Mouse (Mus musculus): Measurements from ENCODE around the gene Gnaq.
"Not testable (repeated sequence)": the region's sequence is repeated elsewhere in the genome, so short reads cannot be mapped to it uniquely, and the experiment has no call there.

Gene Gnaq

DNA sequence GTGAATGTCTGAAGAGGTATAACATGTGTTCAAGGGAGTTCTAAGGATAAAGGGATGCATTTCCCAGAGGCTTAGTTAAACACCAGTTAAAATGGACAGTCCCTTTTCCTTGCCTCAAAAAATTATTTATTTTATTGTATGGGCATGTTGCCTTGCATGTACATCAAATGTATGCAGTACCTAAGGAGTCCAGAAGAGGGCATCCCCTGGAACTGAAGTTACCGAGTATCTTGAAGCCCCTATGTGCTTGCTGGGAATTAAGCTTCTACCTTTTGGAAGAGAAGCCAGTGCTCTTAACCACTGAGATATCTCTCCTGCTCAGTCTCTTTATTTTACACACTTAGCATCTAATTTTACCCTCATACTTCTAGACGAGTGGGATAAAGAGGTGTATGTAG is 127.8 kb downstream of the Gnaq start:
- in situ Hi-C loops (cut with MboI): no loop called here

DNA sequence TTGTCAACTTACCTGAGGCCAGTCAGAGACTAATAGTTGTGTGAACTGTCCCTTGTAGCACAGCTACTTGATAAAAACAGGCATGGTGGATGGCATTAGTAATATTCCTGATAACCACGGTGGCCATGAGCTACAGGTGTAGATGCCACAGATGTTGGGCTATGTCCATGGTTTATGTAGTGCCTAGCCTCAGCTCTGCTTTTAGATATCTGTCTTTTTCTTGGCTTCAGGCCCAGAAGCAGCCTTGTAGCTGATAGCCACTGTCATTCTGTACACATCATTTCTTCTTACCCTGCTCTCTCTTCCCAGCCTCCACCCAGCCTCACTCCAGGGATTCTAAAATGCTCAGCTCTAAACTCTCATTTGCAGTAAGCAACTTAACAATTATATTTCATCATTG is 128.3 kb downstream of the Gnaq start:
- in situ Hi-C loops (cut with MboI): no loop called here

DNA sequence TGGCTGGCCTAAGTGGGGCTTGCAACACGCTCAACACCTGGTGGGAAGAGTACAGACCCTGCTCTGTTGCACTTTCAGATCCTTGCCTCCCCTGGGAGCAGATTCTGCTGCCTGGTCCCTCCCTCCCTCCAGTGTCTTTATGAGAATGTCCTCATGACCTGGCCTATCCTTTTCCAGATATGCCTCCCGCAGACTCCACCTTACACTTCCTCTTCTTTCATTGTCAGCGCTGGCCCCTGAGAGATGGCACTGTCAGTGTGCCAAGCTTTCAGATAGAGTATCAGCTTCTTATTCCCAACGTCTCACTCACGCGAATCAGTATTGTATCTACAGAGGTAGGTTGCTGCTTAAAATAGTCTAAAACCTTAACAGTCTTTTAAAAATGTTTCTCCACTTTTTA is 129.0 kb downstream of the Gnaq start:
- in situ Hi-C loops (cut with MboI): no loop called here

DNA sequence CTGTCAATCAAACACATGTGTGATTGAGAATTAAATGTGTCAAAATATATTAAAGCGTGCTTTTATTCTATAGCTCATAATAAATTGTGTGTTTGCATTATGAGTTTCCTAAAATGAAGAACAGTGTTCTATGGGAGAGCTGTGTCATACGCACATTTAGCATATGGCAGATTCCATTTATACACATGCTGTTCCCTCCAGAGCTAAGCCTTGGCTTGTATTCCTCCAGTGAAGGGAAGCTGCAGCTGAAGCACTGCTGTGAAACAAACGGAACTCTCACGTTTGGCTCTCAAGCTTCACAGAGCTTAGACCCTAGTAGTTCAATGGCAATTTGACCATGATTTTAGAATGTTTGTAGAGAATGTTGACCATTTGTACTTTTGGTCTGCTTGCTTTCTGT is 129.7 kb downstream of the Gnaq start:
- in situ Hi-C loops (cut with MboI): no loop called here

DNA sequence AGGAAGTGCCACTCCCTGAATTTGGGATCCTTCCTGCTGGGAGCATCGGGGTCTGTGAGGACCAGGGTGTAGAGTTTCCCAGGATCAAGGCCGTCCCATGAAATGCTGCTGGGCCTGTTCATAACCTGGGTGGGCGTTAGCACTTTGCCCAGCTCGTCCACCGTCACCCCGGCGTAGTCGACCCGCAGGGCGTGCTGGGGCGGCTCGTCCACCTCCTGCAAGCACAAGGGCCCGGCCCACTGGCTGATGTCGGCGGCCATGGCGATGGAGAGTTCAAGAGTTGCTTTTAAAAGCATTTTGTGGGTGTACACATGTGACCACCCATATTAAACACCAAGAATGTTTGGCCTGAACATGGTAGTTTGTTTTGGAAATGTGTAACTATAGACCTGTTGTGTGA is 134.7 kb downstream of the Gnaq start:
- in situ Hi-C loops (cut with MboI): not testable (repeated sequence)

DNA sequence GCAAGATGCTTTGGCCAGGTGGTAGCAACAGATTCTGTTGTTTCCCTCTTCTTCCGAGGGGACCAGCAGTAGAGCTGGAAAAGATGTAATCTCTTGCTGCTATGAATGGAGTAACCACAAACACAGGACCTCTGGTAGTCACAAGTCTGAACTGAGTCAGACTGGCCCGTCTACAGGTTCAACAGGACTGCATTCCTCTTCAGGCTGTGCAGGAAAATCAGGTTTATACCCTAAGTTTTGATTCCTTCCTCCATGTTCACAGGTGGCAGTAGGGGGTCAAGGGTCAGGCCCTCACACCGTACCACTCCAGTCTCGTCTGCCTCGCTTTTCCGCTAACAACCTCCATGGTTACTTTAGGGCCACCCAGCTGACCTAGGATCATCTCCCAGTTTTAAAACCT is 137.6 kb downstream of the Gnaq start:
- in situ Hi-C loops (cut with MboI): no loop called here

DNA sequence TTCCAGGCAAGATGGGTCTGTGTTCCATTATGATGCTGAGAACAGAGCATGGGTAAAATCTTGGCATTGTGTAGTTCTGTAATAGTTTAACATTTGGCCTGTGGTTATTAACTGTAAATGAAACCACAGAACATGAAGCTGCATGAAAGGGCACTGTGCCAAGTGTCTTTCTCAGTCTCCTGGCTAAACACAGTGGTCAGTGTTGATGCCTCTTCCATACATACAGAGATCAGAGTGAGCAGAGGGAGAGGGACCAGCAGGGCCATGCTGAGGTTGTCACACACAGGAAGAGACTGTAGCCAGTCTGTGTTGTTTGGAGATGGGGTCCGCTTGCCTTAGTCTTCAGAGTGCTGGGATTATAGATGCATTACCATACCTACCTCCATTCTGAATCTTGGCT is 138.4 kb downstream of the Gnaq start:
- in situ Hi-C loops (cut with MboI): no loop called here

DNA sequence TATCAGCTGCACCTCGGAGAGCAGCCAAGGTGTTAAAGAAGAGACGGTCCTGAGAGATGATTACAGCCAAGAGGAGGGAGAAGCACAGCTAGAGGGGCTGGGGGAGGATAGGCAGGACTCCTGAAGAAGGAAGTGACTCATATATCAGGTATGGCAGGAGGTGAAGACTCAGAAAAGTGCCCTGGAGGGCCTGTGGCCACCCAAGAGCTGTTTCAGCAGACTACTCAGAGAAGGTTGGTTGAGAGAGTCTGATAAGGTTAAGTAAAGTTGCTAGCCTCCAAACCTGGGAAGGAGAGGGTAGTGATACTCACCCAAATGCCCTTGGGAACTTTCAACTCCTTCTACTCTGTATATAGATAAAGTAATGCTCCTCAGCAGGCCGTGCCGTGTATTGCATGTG is 140.4 kb downstream of the Gnaq start:
- in situ Hi-C loops (cut with MboI): no loop called here

DNA sequence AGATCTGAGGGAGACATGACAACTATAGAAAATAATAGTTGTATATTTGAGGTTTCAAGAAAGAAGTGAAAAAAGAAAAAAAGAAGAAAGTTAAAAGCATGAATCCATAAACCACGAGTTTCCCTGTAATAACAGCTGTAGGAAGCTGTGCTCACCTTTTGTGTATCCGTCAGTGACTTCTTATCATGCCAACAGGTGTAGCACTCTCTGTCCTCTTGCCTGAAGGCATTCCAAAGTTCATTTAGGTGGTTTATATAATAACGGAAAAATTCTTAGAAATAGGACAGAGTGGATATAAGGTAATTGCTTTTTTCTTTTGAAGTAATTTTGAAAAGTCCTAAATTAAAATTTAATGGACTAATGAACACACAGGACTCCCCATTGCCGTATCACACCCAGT is 147.6 kb downstream of the Gnaq start:
- in situ Hi-C loops (cut with MboI): no loop called here

DNA sequence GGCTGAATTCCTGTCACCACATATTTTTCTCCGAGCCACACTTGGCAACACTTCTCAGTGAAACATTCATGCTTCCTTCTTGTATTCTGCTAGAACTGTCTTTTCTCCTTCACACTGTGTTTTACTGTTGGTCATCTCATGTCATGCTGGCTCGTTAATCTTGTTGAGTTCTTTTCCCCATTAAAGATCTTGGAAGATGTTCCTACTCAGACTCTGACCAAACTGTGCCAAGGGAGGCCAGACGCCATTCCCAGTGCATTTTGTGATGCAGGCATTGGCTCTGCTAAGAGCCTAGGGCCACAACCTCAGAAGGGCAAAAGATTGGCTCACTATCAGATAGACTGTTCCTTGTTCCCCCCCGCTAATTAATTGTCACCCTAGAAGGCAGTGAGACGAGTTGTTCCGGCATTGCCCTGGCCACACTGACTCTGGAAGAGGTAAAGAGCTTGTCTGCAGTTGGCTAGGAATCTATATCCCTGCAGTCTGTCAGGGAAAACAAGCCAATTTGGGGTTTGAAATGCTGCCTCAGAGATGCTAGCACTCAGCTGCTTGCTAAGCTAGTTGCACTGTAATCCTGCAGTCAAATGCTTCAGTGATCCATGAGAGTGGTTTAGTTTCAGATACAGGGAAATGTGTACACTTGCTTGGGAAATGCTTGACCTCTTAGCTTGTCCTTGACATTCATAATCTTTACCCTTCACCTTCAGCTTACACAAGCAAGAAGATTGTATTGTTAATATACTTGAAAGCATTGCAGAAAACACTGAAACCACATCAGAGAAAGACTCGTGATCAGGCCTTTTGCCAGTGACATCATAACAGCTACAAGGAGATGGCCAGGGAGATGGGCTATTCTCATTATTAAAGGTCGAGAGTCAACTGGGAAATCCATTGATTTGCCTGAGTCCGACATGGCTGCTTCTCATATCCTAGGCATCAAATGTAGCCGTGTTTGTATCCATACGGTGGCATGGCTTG is 152.7 kb downstream of the Gnaq start:
- in situ Hi-C loops (cut with MboI): no loop called here

DNA sequence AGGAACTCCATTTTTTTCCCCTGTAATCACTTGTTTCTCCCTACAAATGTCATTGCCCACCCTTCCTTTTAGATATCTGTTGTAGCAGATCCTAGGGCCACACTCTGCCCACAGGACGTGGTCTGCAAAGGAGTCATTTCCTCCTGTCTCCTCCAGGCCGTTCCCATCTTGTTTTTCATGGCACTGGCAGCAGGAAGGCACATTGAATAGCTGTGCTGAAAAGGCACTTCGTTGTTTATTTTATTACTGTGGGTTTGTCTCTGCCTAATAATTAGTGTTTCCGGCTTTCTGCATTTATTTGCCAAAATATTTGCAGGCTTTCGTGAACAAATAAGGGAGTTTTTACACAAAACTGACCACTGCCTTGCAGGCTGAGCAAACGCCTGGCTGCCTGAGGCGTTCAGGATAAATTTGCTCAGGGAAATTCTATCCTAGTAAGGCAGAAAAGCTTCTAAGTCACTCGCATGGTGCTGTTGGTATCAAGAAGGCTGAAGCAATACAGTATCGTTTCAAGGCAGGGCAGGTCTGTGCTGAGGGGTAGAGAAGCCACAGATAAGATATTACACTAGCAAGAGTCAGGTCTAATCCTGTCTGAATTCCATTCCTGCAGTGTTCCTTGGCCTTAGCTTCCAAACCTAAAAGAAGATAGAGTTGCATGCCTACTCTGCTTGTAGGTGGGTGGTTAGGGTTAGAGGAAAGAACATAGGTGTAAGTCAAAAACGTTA is 154.0 kb downstream of the Gnaq start:
- in situ Hi-C loops (cut with MboI): no loop called here

DNA sequence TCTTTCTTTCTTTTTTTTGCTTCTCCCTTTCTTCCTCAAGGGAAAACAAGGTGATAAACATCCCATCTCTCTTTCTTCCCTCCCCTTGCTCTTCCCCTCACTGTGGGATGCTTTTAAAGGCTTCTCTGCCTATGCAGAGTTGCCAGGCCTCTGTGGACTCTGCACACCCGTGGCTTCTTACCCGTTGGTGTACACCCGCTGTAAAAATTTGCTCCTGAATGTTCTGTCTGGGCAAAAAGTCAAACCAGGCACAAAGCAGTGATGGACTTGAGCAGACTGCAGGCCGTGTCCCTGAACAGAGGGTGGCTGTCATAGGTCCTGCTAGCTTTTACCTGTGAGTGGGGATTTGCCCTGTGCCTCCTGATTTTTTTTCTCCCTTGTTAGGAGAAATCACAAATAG is 154.7 kb downstream of the Gnaq start:
- in situ Hi-C loops (cut with MboI): no loop called here

DNA sequence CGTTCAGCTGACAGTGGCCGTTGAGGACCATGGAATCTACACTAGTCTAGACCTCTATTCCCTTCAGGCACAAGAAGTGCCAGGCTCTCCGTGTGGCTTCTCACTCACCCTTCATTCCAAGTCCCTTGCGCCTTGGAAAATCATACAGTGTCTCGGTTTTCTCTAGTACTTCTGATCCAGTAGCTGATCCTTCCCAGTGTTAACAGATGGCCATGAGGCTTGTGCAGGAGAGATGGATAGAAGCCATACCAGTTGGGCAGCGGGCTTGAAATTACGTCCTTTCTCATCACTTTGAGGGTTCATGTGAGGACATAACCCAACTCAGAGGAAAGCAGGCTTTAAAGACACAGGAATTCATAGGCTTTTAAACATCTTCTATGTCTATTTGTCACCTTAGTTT is 155.3 kb downstream of the Gnaq start:
- in situ Hi-C loops (cut with MboI): no loop called here

DNA sequence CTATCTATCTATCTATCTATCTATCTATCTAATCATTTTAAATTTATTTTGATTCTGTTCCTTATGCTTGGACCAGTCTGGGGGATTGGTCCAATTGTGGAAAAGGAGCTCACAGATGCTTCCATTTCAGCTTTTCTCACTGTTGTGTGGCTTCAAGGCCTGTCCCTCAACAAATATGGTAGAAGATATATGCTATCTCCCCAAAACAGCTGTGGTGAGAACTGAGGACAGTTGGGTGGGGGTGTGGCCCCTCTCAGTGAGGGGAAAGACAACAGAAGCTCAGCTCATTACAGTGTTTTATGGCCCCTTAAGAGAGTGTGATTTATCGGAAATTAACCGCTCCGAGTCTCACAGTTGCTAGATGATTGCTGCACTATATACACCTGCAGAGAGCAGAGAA is 158.5 kb downstream of the Gnaq start:
- in situ Hi-C loops (cut with MboI): no loop called here

DNA sequence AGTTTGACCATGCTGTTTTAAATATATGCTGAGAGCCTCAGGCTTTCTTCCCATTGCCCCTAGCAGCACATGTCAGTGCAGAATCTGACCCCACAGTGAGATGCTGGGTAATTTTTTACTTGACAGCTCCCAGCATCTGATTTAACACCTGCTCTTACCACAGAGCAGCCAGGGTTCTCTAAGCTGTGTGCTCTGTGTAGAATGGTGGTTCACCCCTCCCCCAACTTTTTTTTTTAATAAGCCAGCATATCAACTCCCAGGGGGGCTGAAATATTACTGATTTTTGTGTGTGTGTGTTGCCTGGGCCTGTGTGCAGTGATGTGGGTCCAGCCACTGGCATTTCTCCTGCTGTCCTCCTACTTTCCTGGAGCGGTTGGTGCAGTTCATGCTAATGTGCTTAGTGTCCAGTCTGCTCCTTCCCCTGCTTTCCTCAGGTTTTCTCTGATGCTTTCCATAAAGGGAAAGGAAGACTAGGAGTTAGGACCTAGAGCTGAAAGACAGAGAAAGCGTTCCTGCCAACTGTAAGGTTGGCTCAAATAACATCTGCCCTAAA is 159.5 kb downstream of the Gnaq start:
- in situ Hi-C loops (cut with MboI): no loop called here

DNA sequence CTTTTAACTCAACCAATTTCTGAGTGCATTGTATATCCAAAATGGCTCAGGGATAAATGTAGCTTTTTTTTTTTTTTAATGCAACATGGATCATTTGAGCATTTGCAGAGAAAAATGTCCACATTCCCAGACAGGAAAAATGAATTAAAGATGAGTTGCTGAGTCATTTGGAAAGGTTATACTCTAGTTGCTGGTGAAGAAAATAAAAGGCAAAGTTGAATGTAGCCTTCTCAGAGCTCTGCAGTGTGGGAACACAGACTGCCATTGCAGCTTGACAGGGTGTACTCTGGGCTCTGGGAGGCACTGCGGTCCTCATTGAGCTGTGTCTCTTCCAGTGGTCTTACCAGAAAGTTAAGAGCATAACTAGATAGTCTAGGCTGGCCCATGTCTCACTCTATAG is 160.3 kb downstream of the Gnaq start:
- in situ Hi-C loops (cut with MboI): no loop called here

DNA sequence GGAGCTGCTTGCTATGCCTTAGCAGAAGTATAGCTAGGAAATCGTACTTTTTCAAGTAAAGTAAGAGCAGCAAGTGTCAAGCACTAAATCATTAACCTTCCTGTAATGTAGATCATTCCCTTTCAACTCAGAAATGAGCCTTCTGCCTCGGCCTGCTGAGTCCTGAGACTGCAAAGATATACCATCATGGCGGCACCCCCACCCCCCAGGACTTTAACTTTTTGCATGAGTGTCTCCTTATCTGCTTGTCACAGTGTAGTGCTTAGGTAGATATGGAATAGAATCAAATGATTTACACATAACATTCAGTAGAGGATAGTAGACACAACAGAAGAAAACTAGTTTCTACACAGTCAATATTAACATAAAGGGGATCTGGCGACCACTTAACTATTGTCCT is 167.8 kb downstream of the Gnaq start:
- in situ Hi-C loops (cut with MboI): no loop called here

DNA sequence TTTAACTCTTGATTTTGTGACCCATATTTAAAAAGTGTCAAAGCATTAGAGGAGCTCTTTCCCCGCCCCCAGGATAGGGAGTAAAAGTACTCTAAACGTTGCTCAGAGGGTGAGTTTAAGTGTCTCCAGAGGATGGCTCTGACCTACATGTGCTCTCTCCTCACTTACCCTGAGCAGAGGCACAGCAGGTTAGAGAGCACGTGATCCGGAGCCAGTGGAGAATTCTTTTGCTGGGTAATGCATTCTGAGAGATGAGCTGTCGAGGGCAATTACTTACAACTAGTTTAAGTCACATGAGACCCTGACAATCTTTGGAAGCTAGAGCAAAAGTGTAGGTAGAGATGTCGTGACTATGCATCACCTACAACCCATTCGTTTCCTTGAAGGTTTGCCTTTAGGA is 168.7 kb downstream of the Gnaq start:
- in situ Hi-C loops (cut with MboI): no loop called here

DNA sequence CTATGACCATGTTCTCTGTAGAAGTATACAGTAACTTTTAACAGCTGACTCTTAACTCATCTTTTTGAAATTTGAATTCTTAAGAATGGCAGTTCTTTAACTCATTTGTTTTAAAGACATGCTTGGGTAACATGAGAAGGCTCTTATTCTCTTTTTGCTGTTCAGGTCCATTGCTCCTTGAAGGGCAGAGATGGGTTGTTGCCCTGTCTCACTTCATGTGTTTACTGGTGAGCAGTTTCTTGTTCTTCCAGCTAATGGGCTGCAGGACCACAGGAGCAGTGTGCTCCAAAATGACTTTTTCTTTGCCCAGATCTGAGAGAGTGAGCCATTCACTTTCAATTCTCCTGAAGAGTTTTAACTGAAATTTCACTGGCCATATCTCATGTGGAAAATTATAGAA is 176.4 kb downstream of the Gnaq start:
- in situ Hi-C loops (cut with MboI): no loop called here

DNA sequence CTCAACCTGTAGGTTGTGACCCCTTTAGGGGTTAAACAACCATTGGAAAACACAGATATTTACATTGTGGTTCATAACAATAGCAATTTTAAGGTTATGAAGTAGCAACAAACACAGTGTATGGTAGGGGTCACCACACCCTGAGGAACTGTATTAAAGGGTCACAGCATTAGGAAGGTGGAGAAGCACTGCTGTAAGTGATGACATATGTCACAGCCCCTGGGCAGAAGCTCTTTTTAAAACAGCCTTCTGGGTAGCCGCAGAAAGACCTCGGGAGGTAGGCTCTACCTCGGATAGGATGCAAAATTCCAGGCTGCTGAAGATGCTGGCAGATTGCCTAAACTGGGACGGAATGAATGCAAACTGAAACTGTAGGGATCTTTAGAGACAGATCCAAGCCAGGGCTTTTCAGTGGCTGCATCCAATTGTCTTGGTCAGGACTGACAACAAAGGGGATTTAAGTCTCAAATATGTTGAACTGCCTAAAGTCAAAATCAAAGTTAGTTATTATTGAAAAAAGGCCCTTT is 181.7 kb downstream of the Gnaq start:
- in situ Hi-C loops (cut with MboI): no loop called here

DNA sequence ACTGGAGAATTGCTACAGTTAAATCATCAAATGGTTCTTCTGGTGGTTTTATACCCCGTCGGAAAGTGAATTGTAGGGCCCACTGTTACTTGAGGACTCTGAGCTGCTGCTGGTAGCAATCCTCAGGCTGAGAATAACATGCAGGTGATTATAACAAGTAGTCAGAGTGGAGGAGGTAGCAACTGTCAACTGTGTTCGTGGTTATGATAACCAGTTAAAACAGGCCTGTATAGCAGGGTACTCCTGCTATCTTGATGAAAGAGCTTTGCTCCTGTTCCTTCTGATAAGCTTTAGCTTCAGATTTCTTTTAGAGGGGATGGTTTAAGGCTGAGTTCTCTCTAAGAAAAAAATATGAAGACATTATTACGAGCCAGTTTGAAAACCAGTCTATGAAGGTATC is 182.9 kb downstream of the Gnaq start:
- in situ Hi-C loops (cut with MboI): no loop called here

DNA sequence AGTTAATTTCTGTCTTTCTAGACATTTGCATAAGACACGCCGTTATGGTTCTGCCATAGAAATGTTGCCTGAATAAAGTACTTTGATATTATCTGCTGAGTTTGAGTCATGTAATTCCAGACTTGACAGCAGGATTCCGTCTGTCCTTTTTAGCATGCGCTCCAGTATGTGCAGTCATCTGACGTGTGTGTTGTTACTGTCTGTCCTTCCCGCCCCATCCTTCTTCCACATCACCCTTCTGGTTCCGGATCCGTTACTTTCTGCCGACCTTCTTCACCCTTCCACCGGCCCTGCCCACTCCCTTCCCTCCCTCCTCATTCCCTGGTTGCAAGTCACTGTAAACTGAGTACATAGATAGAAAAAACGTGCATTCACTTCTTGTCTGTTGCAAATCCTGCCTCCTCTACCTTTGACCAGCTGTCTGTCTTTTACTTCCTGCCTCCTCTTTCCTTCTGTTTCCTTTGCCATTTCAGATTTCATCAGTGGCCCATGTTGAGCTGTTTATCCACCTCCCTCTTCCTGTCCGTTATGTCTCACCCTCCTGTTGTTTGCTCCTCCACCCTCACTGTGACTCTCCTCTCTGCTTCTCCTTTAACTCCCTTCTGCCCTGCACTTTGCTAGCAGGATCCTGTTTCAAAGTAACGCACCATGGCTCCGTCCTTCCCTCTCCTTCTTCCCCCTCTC is 185.6 kb downstream of the Gnaq start:
- in situ Hi-C loops (cut with MboI): no loop called here
